Mouse (Mus musculus): ENCODE measurements around the gene St6galnac6. TPM values are rescaled to one million over a fixed set of nuclear protein-coding genes. Genes with fewer than 3 reads are reported as not detected.

Gene St6galnac6
- polyA plus RNA-seq, 1 experiment from 2014 or later = 12.2 TPM

- Histone ChIP-seq H3K9me3 (ENCODE audit: control insufficient read depth, low read length) (no peaks in the 10 kb centered on the region), H3K4me3 (ENCODE audit: control insufficient read depth in 1 of 2, insufficient read depth in 1 of 2, low read depth in 1 of 2, low read length in 2 of 2) (peak within 1 kb of the TSS; percentile 66 to 78), H3K27me3 (ENCODE audit: control insufficient read depth, insufficient read depth, low read length) (0 out of 2 replicates have a peak, but pooled peaks cover 3% of the 10 kb centered on the region), H3K4me2 (ENCODE audit: low read length) (peak within 1 kb of the TSS; percentile 89), H3K36me3 (ENCODE audit: control insufficient read depth, insufficient read depth, low read length) (peaks cover 17% of the 10 kb centered on the region), H3K4me1 (ENCODE audit: control insufficient read depth in 2 of 2, insufficient read depth in 2 of 2, low read length in 2 of 2) (peaks cover 28 to 29% of the 10 kb centered on the region in 2 experiments), H3K27ac (replicated peaks in 1 of 2; ENCODE audit: control insufficient read depth in 1 of 2, insufficient read depth in 1 of 2, low read depth in 2 of 2, low read length in 2 of 2) (peak within 1 kb of the TSS; percentile 88 to 89), H3K9ac (ENCODE audit: low read length) (peak within 1 kb of the TSS; percentile 82)
- ATAC-seq (ENCODE audit: insufficient number of reproducible peaks, insufficient read depth, low FRiP score, low read depth) = peak; percentile 84
- WGBS = under 1% methylated on average over 38 of the region's 38 CpGs
These were observed 12.6 kb upstream of the St6galnac6 start, which contains the start of gene St6galnac4 for GRCm38 (mm10) chr2:32586871-32587351. Gene St6galnac4 (plus strand): TSS chr2:32587095.

- H3K27ac ChIP-seq (replicated peaks in 1 of 2; ENCODE audit: control insufficient read depth in 1 of 2, insufficient read depth in 1 of 2, low read depth in 2 of 2, low read length in 2 of 2) = peak overlapping the region; percentile 88 to 89
- peak overlapping the region; percentile 82 for H3K9ac ChIP-seq (ENCODE audit: low read length)
- no peaks in the 10 kb centered on the region for H3K27me3 ChIP-seq (ENCODE audit: control insufficient read depth, insufficient read depth, low read length)
- peak overlapping the region; percentile 89 for H3K4me2 ChIP-seq (ENCODE audit: low read length)
- no peak for ATAC-seq (ENCODE audit: insufficient number of reproducible peaks, insufficient read depth, low FRiP score, low read depth)
- WGBS = 10% methylated on average over 9 of the region's 9 CpGs
- peak overlapping the region; percentile 66 to 78 for H3K4me3 ChIP-seq (ENCODE audit: control insufficient read depth in 1 of 2, insufficient read depth in 1 of 2, low read depth in 1 of 2, low read length in 2 of 2)
- no peaks in the 10 kb centered on the region for H3K9me3 ChIP-seq (ENCODE audit: control insufficient read depth, low read length)
- peaks cover 27 to 28% of the 10 kb centered on the region in 2 experiments for H3K4me1 ChIP-seq (ENCODE audit: control insufficient read depth in 2 of 2, insufficient read depth in 2 of 2, low read length in 2 of 2)
- peaks cover 26% of the 10 kb centered on the region for H3K36me3 ChIP-seq (ENCODE audit: control insufficient read depth, insufficient read depth, low read length)
These were observed 11.7 kb upstream of the St6galnac6 start for GRCm38 (mm10) chr2:32587731-32588321.

GRCm38 (mm10) chr2:32589213-32589795 lies 10.2 kb upstream of the St6galnac6 start:
- H3K4me1 ChIP-seq (ENCODE audit: control insufficient read depth in 2 of 2, insufficient read depth in 2 of 2, low read length in 2 of 2) = peaks cover 23 to 28% of the 10 kb centered on the region in 2 experiments
- WGBS = 23% methylated on average over 11 of the region's 11 CpGs
- peak overlapping the region; percentile 70 to 75 for H3K27ac ChIP-seq (replicated peaks in 1 of 2; ENCODE audit: control insufficient read depth in 1 of 2, insufficient read depth in 1 of 2, low read depth in 2 of 2, low read length in 2 of 2)
- no peaks in the 10 kb centered on the region for H3K9me3 ChIP-seq (ENCODE audit: control insufficient read depth, low read length)
- H3K36me3 ChIP-seq (ENCODE audit: control insufficient read depth, insufficient read depth, low read length) = peaks cover 41% of the 10 kb centered on the region
- peak overlapping the region; percentile 48 for H3K9ac ChIP-seq (ENCODE audit: low read length)
- 0 out of 4 replicates have a peak overlapping the region, but pooled peaks have one; percentile 2 for H3K4me3 ChIP-seq (ENCODE audit: control insufficient read depth in 1 of 2, insufficient read depth in 1 of 2, low read depth in 1 of 2, low read length in 2 of 2)
- peak; percentile 15 for ATAC-seq (ENCODE audit: insufficient number of reproducible peaks, insufficient read depth, low FRiP score, low read depth)
- no peaks in the 10 kb centered on the region for H3K27me3 ChIP-seq (ENCODE audit: control insufficient read depth, insufficient read depth, low read length)
- H3K4me2 ChIP-seq (ENCODE audit: low read length) = peak overlapping the region; percentile 89

DNA sequence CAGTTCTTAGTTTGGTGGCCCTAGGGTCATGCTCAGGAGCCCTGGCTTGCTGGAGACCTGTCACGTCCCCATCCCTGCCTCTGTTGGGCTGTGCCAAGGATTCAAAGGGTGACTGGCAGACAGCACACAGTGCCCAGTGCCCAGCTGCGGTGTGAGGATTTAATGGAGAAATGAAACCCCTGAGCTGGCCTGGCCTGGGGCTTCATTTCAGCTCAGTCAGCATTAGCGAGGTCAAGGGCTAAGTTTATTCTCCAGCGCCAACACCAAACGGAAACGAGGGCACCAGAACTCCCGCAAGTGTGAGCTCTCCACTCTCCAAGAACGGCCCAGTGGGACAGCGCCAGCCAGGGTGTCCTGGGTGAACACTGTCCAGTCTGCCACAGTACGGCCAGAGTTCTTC lies 9.3 kb upstream of the St6galnac6 start:
- Histone ChIP-seq H3K27ac (replicated peaks in 1 of 2; ENCODE audit: control insufficient read depth in 1 of 2, insufficient read depth in 1 of 2, low read depth in 2 of 2, low read length in 2 of 2) (0 out of 4 replicates have a peak overlapping the region, but pooled peaks of 1 of the 2 experiments have one; percentile 75), H3K36me3 (ENCODE audit: control insufficient read depth, insufficient read depth, low read length) (peaks cover 50% of the 10 kb centered on the region), H3K9me3 (ENCODE audit: control insufficient read depth, low read length) (no peaks in the 10 kb centered on the region), H3K27me3 (ENCODE audit: control insufficient read depth, insufficient read depth, low read length) (no peaks in the 10 kb centered on the region), H3K9ac (ENCODE audit: low read length) (no peak overlapping the region), H3K4me2 (ENCODE audit: low read length) (no peak overlapping the region), H3K4me1 (ENCODE audit: control insufficient read depth in 2 of 2, insufficient read depth in 2 of 2, low read length in 2 of 2) (peaks cover 23 to 28% of the 10 kb centered on the region in 2 experiments), H3K4me3 (ENCODE audit: control insufficient read depth in 1 of 2, insufficient read depth in 1 of 2, low read depth in 1 of 2, low read length in 2 of 2) (no peak overlapping the region)
- 84% methylated on average over 10 of the region's 10 CpGs for WGBS
- ATAC-seq (ENCODE audit: insufficient number of reproducible peaks, insufficient read depth, low FRiP score, low read depth) = no peak

DNA sequence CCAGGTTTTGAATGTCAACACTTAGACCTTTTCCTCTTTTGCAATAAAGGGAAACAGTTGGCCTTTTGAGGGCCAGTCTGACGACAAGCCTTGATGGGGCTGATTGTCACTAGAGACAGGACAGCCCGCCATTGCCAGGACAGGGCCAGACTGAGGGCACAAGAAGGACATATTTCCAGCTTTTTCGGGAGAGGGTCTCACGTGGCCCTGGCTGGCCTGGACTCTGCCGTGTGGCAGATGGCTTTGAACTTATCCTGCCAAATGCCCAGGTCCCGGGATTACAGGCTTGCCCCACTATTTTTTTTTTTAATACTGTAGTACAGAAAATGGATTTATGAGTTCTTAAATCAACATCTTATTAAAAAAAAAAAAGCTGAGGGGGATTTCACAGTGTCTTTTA lies 8.3 kb upstream of the St6galnac6 start:
- peaks cover 23 to 28% of the 10 kb centered on the region in 2 experiments for H3K4me1 ChIP-seq (ENCODE audit: control insufficient read depth in 2 of 2, insufficient read depth in 2 of 2, low read length in 2 of 2)
- H3K4me2 ChIP-seq (ENCODE audit: low read length) = no peak overlapping the region
- H3K9me3 ChIP-seq (ENCODE audit: control insufficient read depth, low read length) = no peaks in the 10 kb centered on the region
- no peak overlapping the region for H3K4me3 ChIP-seq (ENCODE audit: control insufficient read depth in 1 of 2, insufficient read depth in 1 of 2, low read depth in 1 of 2, low read length in 2 of 2)
- H3K9ac ChIP-seq (ENCODE audit: low read length) = no peak overlapping the region
- 71% methylated on average over 6 of the region's 6 CpGs for WGBS
- H3K36me3 ChIP-seq (ENCODE audit: control insufficient read depth, insufficient read depth, low read length) = peaks cover 60% of the 10 kb centered on the region
- H3K27me3 ChIP-seq (ENCODE audit: control insufficient read depth, insufficient read depth, low read length) = no peaks in the 10 kb centered on the region
- no peak overlapping the region for H3K27ac ChIP-seq (replicated peaks in 1 of 2; ENCODE audit: control insufficient read depth in 1 of 2, insufficient read depth in 1 of 2, low read depth in 2 of 2, low read length in 2 of 2)
- ATAC-seq (ENCODE audit: insufficient number of reproducible peaks, insufficient read depth, low FRiP score, low read depth) = no peak

GRCm38 (mm10) chr2:32596725-32597124 lies 2.8 kb upstream of the St6galnac6 start:
- H3K4me2 ChIP-seq (ENCODE audit: low read length) = no peak overlapping the region
- H3K27ac ChIP-seq (replicated peaks in 1 of 2; ENCODE audit: control insufficient read depth in 1 of 2, insufficient read depth in 1 of 2, low read depth in 2 of 2, low read length in 2 of 2) = no peak overlapping the region
- H3K9me3 ChIP-seq (ENCODE audit: control insufficient read depth, low read length) = no peaks in the 10 kb centered on the region
- no peak for ATAC-seq (ENCODE audit: insufficient number of reproducible peaks, insufficient read depth, low FRiP score, low read depth)
- H3K9ac ChIP-seq (ENCODE audit: low read length) = no peak overlapping the region
- peaks cover 0 to 6% of the 10 kb centered on the region in 2 experiments; a peak in 2 of 4 replicates for H3K4me1 ChIP-seq (ENCODE audit: control insufficient read depth in 2 of 2, insufficient read depth in 2 of 2, low read length in 2 of 2)
- WGBS = 88% methylated on average over 13 of the region's 13 CpGs
- H3K27me3 ChIP-seq (ENCODE audit: control insufficient read depth, insufficient read depth, low read length) = no peaks in the 10 kb centered on the region
- peaks cover 74% of the 10 kb centered on the region for H3K36me3 ChIP-seq (ENCODE audit: control insufficient read depth, insufficient read depth, low read length)
- no peak overlapping the region for H3K4me3 ChIP-seq (ENCODE audit: control insufficient read depth in 1 of 2, insufficient read depth in 1 of 2, low read depth in 1 of 2, low read length in 2 of 2)

- peaks cover 0 to 11% of the 10 kb centered on the region in 2 experiments; a peak in 2 of 4 replicates for H3K4me1 ChIP-seq (ENCODE audit: control insufficient read depth in 2 of 2, insufficient read depth in 2 of 2, low read length in 2 of 2)
- H3K4me2 ChIP-seq (ENCODE audit: low read length) = no peak overlapping the region
- H3K9me3 ChIP-seq (ENCODE audit: control insufficient read depth, low read length) = no peaks in the 10 kb centered on the region
These were observed 2.3 kb upstream of the St6galnac6 start for GRCm38 (mm10) chr2:32597248-32597647.

More at GRCm38 (mm10) chr2:32597248-32597647, 2.3 kb upstream of the St6galnac6 start:
- Histone ChIP-seq H3K27me3 (ENCODE audit: control insufficient read depth, insufficient read depth, low read length) (no peaks in the 10 kb centered on the region), H3K4me3 (ENCODE audit: control insufficient read depth in 1 of 2, insufficient read depth in 1 of 2, low read depth in 1 of 2, low read length in 2 of 2) (no peak overlapping the region), H3K27ac (replicated peaks in 1 of 2; ENCODE audit: control insufficient read depth in 1 of 2, insufficient read depth in 1 of 2, low read depth in 2 of 2, low read length in 2 of 2) (no peak overlapping the region), H3K36me3 (ENCODE audit: control insufficient read depth, insufficient read depth, low read length) (peaks cover 69% of the 10 kb centered on the region), H3K9ac (ENCODE audit: low read length) (no peak overlapping the region)
- 85% methylated on average over 5 of the region's 5 CpGs for WGBS
- no peak for ATAC-seq (ENCODE audit: insufficient number of reproducible peaks, insufficient read depth, low FRiP score, low read depth)
